Mouse (Mus musculus) forebrain, embryonic 10.5 days (tissue): Measurements from ENCODE around the gene Tor1aip1. TPM values are rescaled to one million over a fixed set of nuclear protein-coding genes. Genes with fewer than 3 reads are reported as not detected.
A peak's percentile ranks its signal among the peaks of the same experiment; 100 is the strongest.

Experiments used
- DNase-seq: peaks from one replicate; pipeline ENCODE4 v3.0.0-alpha.2; 2017; ENCODE audit warnings: low spot score; ENCODE audit errors: extremely low spot score
- H3K27ac ChIP-seq: fragments of 300-500 bp; sonication (generic); 2 replicates; pipeline ENCODE4 v1.5.1; 2016; ENCODE audit warnings: mild to moderate bottlenecking
- H3K27me3 ChIP-seq: fragments of 300-500 bp; sonication (generic); 2 replicates; pipeline ENCODE4 v1.6.1; 2016; ENCODE audit warnings: mild to moderate bottlenecking; ENCODE audit not compliant: poor library complexity, severe bottlenecking
- H3K36me3 ChIP-seq: fragments of 300-500 bp; sonication (generic); replicated peaks from 2 replicates; pipeline ENCODE4 v1.6.1; 2016; ENCODE audit warnings: mild to moderate bottlenecking, moderate library complexity
- H3K4me1 ChIP-seq: fragments of 300-500 bp; sonication (generic); 2 replicates; pipeline ENCODE4 v1.6.1; 2016
- H3K4me3 ChIP-seq: fragments of 300-500 bp; sonication (generic); 2 replicates; pipeline ENCODE4 v1.5.1; 2016; ENCODE audit warnings: mild to moderate bottlenecking, moderate library complexity
- H3K9me3 ChIP-seq: fragments of 300-500 bp; sonication (generic); 2 replicates; pipeline ENCODE4 v1.6.1; 2016; ENCODE audit warnings: mild to moderate bottlenecking, moderate library complexity
- WGBS: fragments of 180-500 bp; shearing (Covaris S2); methylation state at CpG from one replicate; pipeline ENCODE4 v1.1.7; 2016; 5-methylcytosine and 5-hydroxymethylcytosine counted together
- polyA plus RNA-seq: library from polyadenylated mRNA; unstranded; fragments of >200 nt; fragmentation: Nextera tagmentation; extraction: Ambion mirVana; gene quantifications from 2 replicates; pipeline ENCODE4 v1.2.1, GENCODE M21; 2016

Gene Tor1aip1
- polyA plus RNA-seq: 39.0 and 42.2 TPM in 2 replicates

GRCm38 (mm10) chr1:156035930-156036737 is at the start of gene Tor1aip1:
Tor1aip1 (minus strand) TSS chr1:156036480.
- peaks cover 27% of the 10 kb centered on the region for H3K4me1 ChIP-seq
- H3K9me3 ChIP-seq: no peaks in the 10 kb centered on the region
- H3K36me3 ChIP-seq: peaks cover 30% of the 10 kb centered on the region
- H3K27ac ChIP-seq: peak within 1 kb of the TSS; percentile 98
- H3K27me3 ChIP-seq: no peaks in the 10 kb centered on the region
- DNase-seq: peak; percentile 95
- WGBS: 0% methylated on average over 59 of the region's 59 CpGs
- H3K4me3 ChIP-seq: peak within 1 kb of the TSS; percentile 85

- Histone ChIP-seq H3K9me3 (no peaks in the 10 kb centered on the region), H3K27ac (no peak overlapping the region), H3K4me1 (peaks cover 14% of the 10 kb centered on the region), H3K36me3 (no peaks in the 10 kb centered on the region), H3K27me3 (0 out of 2 replicates have a peak, but pooled peaks cover 4% of the 10 kb centered on the region), H3K4me3 (no peak overlapping the region)
- DNase-seq: peak; percentile 33
- 62% methylated on average over 5 of the region's 5 CpGs for WGBS
These were observed 49.5 kb upstream of the Tor1aip1 start for GRCm38 (mm10) chr1:156085770-156086169.

- Histone ChIP-seq H3K27me3 (0 out of 2 replicates have a peak, but pooled peaks cover 4% of the 10 kb centered on the region), H3K27ac (no peak overlapping the region), H3K9me3 (no peaks in the 10 kb centered on the region), H3K4me1 (peaks cover 3% of the 10 kb centered on the region), H3K4me3 (no peak overlapping the region), H3K36me3 (no peaks in the 10 kb centered on the region)
- 78% methylated on average over 3 of the region's 3 CpGs for WGBS
- DNase-seq: no peak
These were observed 48.3 kb upstream of the Tor1aip1 start for GRCm38 (mm10) chr1:156084603-156085002.

- H3K4me1 ChIP-seq: peaks cover 42% of the 10 kb centered on the region
- H3K27me3 ChIP-seq: no peaks in the 10 kb centered on the region
- H3K9me3 ChIP-seq: no peaks in the 10 kb centered on the region
- no peaks in the 10 kb centered on the region for H3K36me3 ChIP-seq
- no peak for DNase-seq
- 73% methylated on average over 3 of the region's 3 CpGs for WGBS
- no peak overlapping the region for H3K27ac ChIP-seq
- H3K4me3 ChIP-seq: no peak overlapping the region
These were observed 41.4 kb upstream of the Tor1aip1 start for GRCm38 (mm10) chr1:156077655-156078054.

DNA sequence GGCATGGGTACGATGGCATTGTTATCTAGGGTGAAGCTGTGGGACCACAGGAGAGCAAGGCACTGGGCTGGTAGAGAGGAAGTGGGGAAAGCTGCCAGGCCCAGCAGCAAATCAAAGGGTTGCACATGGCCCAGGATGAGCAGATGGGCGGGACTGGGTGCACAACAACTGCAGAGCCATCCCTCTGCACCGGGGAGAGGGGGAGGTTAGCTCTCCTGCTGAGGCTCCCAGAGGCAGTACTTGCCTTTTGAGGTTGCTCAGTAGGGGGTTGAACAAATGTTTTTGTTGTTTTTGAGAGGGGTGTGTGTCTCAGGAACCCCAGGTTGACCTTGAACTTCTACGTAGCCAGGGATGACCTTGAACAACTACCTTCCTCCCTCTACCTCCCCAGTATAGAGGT is 40.2 kb upstream of the Tor1aip1 start:
- WGBS: 67% methylated on average over 4 of the region's 4 CpGs
- no peaks in the 10 kb centered on the region for H3K27me3 ChIP-seq
- no peak for DNase-seq
- H3K4me1 ChIP-seq: peaks cover 42% of the 10 kb centered on the region
- H3K27ac ChIP-seq: no peak overlapping the region; the same call in 1 of the 2 replicates
- H3K4me3 ChIP-seq: no peak overlapping the region
- H3K36me3 ChIP-seq: no peaks in the 10 kb centered on the region
- no peaks in the 10 kb centered on the region for H3K9me3 ChIP-seq

GRCm38 (mm10) chr1:156074575-156074974 is 38.3 kb upstream of the Tor1aip1 start:
- H3K9me3 ChIP-seq: no peaks in the 10 kb centered on the region
- H3K27me3 ChIP-seq: no peaks in the 10 kb centered on the region
- peaks cover 42% of the 10 kb centered on the region for H3K4me1 ChIP-seq
- peak overlapping the region; percentile 12; the same call in 1 of the 2 replicates for H3K27ac ChIP-seq
- no peak overlapping the region for H3K4me3 ChIP-seq
- peak; percentile 41 for DNase-seq
- WGBS: 63% methylated on average over 8 of the region's 8 CpGs
- H3K36me3 ChIP-seq: no peaks in the 10 kb centered on the region

- H3K27ac ChIP-seq: peak overlapping the region; percentile 36; the same call in 1 of the 2 replicates
- H3K27me3 ChIP-seq: no peaks in the 10 kb centered on the region
- peaks cover 35% of the 10 kb centered on the region for H3K4me1 ChIP-seq
- no peaks in the 10 kb centered on the region for H3K9me3 ChIP-seq
- WGBS: 74% methylated on average over 15 of the region's 15 CpGs
- 0 out of 2 replicates have a peak, but pooled peaks cover 3% of the 10 kb centered on the region for H3K36me3 ChIP-seq
- DNase-seq: no peak
- no peak overlapping the region for H3K4me3 ChIP-seq
These were observed 37.0 kb upstream of the Tor1aip1 start for GRCm38 (mm10) chr1:156073169-156073821.

DNA sequence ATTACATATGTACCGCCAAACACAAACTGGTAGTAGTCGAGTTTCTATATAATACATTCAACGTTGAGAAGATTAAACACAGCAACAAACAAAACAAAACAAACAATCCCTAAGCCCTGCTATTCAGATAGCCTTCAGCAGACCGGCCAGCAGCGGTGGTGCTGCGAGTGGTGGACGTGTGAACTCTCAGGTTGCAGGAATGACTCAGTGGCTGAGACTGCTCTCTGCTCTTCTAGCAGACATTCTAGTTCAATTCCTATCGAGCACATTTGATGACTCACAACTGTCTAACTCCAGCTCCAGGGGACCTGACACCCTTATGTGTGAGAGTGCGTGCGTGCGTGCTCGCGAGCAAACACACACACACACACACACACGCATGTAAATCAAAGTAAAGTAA is 33.8 kb upstream of the Tor1aip1 start:
- Histone ChIP-seq H3K4me3 (no peak overlapping the region), H3K9me3 (no peaks in the 10 kb centered on the region), H3K4me1 (peaks cover 18% of the 10 kb centered on the region), H3K27ac (no peak overlapping the region), H3K36me3 (peaks cover 31% of the 10 kb centered on the region), H3K27me3 (no peaks in the 10 kb centered on the region)
- no peak for DNase-seq
- 92% methylated on average over 14 of the region's 14 CpGs for WGBS

DNA sequence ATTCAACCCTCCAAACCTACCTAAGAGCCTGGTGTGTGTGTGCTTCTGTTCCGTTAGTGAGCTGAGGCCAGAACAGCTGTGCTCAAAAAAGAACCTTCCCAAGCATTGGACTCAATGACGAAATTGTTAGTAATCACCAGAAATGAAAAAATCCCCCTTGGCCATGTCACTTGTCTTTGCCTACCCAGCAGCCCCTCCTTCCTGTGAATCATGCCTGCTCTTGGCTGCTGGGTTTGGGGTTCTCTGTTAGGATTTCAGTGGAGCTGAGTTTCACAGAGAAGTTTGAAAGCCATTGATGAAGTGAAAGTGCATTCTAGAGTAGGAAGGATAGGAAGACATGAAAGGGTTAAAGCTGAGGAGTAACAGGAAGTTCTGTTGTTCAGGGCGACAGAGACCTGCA is 29.9 kb upstream of the Tor1aip1 start:
- Histone ChIP-seq H3K4me1 (no peaks in the 10 kb centered on the region), H3K9me3 (no peaks in the 10 kb centered on the region), H3K27me3 (no peaks in the 10 kb centered on the region), H3K4me3 (no peak overlapping the region), H3K36me3 (peaks cover 69% of the 10 kb centered on the region), H3K27ac (no peak overlapping the region)
- DNase-seq: no peak
- WGBS: 78% methylated on average over 3 of the region's 3 CpGs

GRCm38 (mm10) chr1:156062193-156062592 is 25.9 kb upstream of the Tor1aip1 start:
- H3K9me3 ChIP-seq: no peaks in the 10 kb centered on the region
- H3K4me1 ChIP-seq: no peaks in the 10 kb centered on the region
- H3K27me3 ChIP-seq: no peaks in the 10 kb centered on the region
- no peak overlapping the region for H3K27ac ChIP-seq
- no peak for DNase-seq
- no peak overlapping the region for H3K4me3 ChIP-seq
- 92% methylated on average over 4 of the region's 4 CpGs for WGBS
- H3K36me3 ChIP-seq: peaks cover 82% of the 10 kb centered on the region

- no peaks in the 10 kb centered on the region for H3K4me1 ChIP-seq
- WGBS: 89% methylated on average over 2 of the region's 2 CpGs
- H3K27ac ChIP-seq: no peak overlapping the region
- no peaks in the 10 kb centered on the region for H3K27me3 ChIP-seq
- H3K4me3 ChIP-seq: no peak overlapping the region
- DNase-seq: no peak
- peaks cover 77% of the 10 kb centered on the region for H3K36me3 ChIP-seq
- no peaks in the 10 kb centered on the region for H3K9me3 ChIP-seq
These were observed 21.9 kb upstream of the Tor1aip1 start for GRCm38 (mm10) chr1:156058207-156058606.

- H3K27me3 ChIP-seq: no peaks in the 10 kb centered on the region
- peaks cover 16% of the 10 kb centered on the region for H3K4me1 ChIP-seq
- H3K36me3 ChIP-seq: peaks cover 94% of the 10 kb centered on the region
- no peak for DNase-seq
- no peaks in the 10 kb centered on the region for H3K9me3 ChIP-seq
- no peak overlapping the region for H3K27ac ChIP-seq
- no peak overlapping the region for H3K4me3 ChIP-seq
- WGBS: 90% methylated on average over 3 of the region's 3 CpGs
These were observed 10.4 kb upstream of the Tor1aip1 start for GRCm38 (mm10) chr1:156046688-156047087.

GRCm38 (mm10) chr1:156044211-156044611 is 7.9 kb upstream of the Tor1aip1 start:
- H3K27ac ChIP-seq: no peak overlapping the region
- H3K27me3 ChIP-seq: no peaks in the 10 kb centered on the region
- no peaks in the 10 kb centered on the region for H3K9me3 ChIP-seq
- H3K4me1 ChIP-seq: peaks cover 24% of the 10 kb centered on the region
- no peak overlapping the region for H3K4me3 ChIP-seq
- H3K36me3 ChIP-seq: peaks cover 69% of the 10 kb centered on the region
- no peak for DNase-seq
- WGBS: 93% methylated on average over 5 of the region's 5 CpGs
